Mouse (Mus musculus) cerebellum, adult 18-20 months (tissue): ENCODE results near the gene Prkg2.

ENCODE experiments used
- DNase-seq, 2 experiments: peaks; one replicate each; pipeline ENCODE4 v3.0.0; 2021

Gene Prkg2

GRCm38 (mm10) chr5:99036596-99037441 lies at the start of gene Prkg2:
Gene Prkg2 (minus strand): TSS chr5:99037351.
- no peak for DNase-seq

GRCm38 (mm10) chr5:99083955-99084354 lies 46.8 kb upstream of the Prkg2 start:
- DNase-seq: no peak

- DNase-seq: no peak
Observed at GRCm38 (mm10) chr5:99078375-99078774, 41.2 kb upstream of the Prkg2 start.

- DNase-seq: no peak
Observed at GRCm38 (mm10) chr5:99068391-99068790, 31.2 kb upstream of the Prkg2 start.

GRCm38 (mm10) chr5:99062582-99062981 lies 25.4 kb upstream of the Prkg2 start:
- DNase-seq: no peak

GRCm38 (mm10) chr5:99039021-99039420 lies 1.9 kb upstream of the Prkg2 start:
- DNase-seq: no peak

- DNase-seq: no peak
Observed at GRCm38 (mm10) chr5:99037442-99037811, 276 bp upstream of the Prkg2 start.

- DNase-seq: no peak
Observed at GRCm38 (mm10) chr5:99035961-99036360, 1.2 kb downstream of the Prkg2 start.

GRCm38 (mm10) chr5:99031551-99032149 lies 5.5 kb downstream of the Prkg2 start:
- DNase-seq: no peak

GRCm38 (mm10) chr5:99026343-99026742 lies 10.8 kb downstream of the Prkg2 start:
- no peak for DNase-seq

- no peak for DNase-seq
Observed at GRCm38 (mm10) chr5:99019709-99020108, 17.4 kb downstream of the Prkg2 start.

- DNase-seq: no peak
Observed at GRCm38 (mm10) chr5:99015140-99015539, 22.0 kb downstream of the Prkg2 start.

- no peak for DNase-seq
Observed at GRCm38 (mm10) chr5:99010448-99011151, 26.6 kb downstream of the Prkg2 start.

GRCm38 (mm10) chr5:98998104-98998503 lies 39.0 kb downstream of the Prkg2 start:
- DNase-seq: no peak

- no peak for DNase-seq
Observed at GRCm38 (mm10) chr5:98995767-98996166, 41.4 kb downstream of the Prkg2 start.

- no peak for DNase-seq
Observed at GRCm38 (mm10) chr5:98991600-98991999, 45.6 kb downstream of the Prkg2 start.

- DNase-seq: no peak
Observed at GRCm38 (mm10) chr5:98987634-98988033, 49.5 kb downstream of the Prkg2 start.

- DNase-seq: no peak
Observed at GRCm38 (mm10) chr5:98987116-98987515, 50.0 kb downstream of the Prkg2 start.

GRCm38 (mm10) chr5:98986459-98986858 lies 50.7 kb downstream of the Prkg2 start:
- DNase-seq: no peak

- DNase-seq: no peak
Observed at GRCm38 (mm10) chr5:98986011-98986410, 51.1 kb downstream of the Prkg2 start.

GRCm38 (mm10) chr5:98985077-98985476 lies 52.1 kb downstream of the Prkg2 start:
- no peak for DNase-seq

- no peak for DNase-seq
Observed at GRCm38 (mm10) chr5:98981304-98981703, 55.8 kb downstream of the Prkg2 start.

GRCm38 (mm10) chr5:98978316-98978715 lies 58.8 kb downstream of the Prkg2 start:
- DNase-seq: no peak
